Mouse (Mus musculus): ENCODE data around the gene Gusb. TPM values are rescaled to one million over a fixed set of nuclear protein-coding genes. Genes with fewer than 3 reads are reported as not detected.

The Gusb gene
- 22.1 and 23.5 TPM in 2 replicates for polyA plus RNA-seq (2021; fragmentation: Nextera tagmentation)
- long read RNA-seq, experiment 1, transcript Gusb-202 (3 exons, 932 nt) = minor isoform, 6 of 48 reads
- long read RNA-seq, experiment 1, transcript Gusb-203 (4 exons, 2,038 nt) = minor isoform, 15 of 48 reads
- long read RNA-seq, experiment 1, transcript Gusb-201 (12 exons, 2,687 nt) = major isoform, 21 of 48 reads
- long read RNA-seq, experiment 1, partial matches to known transcripts = 3 of 48 reads
- long read RNA-seq, experiment 1, other reads (novel, unspliced or antisense) = 3 of 48 reads
- long read RNA-seq, experiment 2, transcript Gusb-203 (4 exons, 2,038 nt) = minor isoform, 8 of 70 reads
- long read RNA-seq, experiment 2, transcript Gusb-201 (12 exons, 2,687 nt) = major isoform, 49 of 70 reads
- long read RNA-seq, experiment 2, partial matches to known transcripts = 5 of 70 reads
- long read RNA-seq, experiment 2, other reads (novel, unspliced or antisense) = 5 of 70 reads

DNA sequence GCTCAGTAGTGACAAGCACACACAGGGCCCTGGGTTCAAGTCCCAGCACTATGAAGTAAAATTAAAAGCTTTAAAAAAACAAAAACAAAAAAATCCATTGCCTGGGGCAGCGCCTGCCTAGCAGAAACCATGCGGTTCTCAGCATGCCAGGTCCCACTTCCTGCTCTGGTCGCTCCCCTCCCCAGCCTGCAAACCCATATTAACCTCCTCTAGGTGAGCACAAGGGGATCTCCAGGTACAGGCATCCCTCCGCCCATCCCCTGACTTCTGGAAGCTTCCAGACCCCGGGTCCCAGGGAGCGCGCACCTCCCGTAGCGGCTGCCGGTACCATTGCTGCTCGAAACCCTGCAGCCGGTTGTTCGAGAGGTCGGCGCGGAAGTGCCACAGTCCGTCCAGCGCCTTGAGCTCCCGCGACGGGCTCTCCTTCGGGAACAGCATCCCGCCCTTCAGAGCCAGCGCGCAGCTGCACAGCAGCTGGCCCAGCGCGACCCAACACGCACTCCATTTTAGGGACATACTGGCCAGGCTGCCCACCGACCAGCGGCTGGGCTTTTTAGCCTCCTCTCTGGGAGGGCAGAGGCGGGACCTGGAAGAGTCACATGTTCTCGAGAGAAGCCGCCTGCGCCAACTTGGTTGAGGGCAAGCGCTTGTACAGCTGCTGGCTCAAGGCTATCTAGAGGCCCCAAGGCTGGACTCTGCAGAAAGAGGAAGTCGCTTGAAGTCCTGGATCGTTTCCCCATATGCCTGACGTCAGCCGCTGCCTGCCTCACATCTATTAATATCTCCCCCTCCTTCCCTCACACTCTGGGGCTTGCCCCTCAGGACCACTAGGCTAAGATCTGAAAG lies at the start of gene Gusb:
Gusb (minus strand) TSS at position 749 of the 846 bp plus-strand sequence.

DNA sequence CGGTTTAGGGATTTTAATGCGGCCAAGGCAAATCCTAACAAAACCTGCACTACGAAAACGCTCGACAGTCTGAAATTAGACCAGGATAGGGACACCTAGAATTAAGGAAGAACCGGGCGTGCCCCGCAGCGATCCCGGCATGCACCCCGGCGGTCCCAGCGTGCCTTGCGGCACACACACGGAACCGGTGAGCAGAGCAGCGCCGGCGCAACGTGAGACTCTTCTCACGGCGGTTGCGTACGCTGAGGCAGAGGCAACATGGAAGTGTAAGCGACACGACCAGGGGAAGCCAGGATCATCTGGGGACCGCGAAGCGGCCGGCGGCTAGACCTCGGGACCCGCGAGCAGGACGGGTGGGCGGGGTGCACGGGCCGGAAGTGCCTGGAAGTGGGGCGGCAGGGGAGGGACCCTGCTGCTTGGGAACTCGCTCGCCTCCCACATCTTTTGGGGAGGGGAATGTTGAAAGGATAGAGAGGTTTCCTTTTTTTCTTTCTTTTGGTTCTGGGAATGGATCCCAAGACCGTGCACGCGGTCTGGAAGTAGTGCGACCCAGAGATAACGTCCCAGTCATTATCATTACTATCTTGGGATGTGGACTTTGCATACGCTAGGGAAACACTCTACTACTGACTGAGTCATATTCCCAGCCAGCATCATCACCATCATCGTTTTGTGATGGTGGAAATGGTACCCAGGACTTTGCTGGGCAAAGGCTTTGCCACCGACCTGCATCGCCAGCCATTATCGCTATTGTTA lies 26.5 kb upstream of the Gusb start, which contains the start of the genes Asl and Crcp:
Asl (minus strand) TSS at position 106 of the 756 bp plus-strand sequence.
Crcp (plus strand) TSS at position 149 of the 756 bp plus-strand sequence.

DNA sequence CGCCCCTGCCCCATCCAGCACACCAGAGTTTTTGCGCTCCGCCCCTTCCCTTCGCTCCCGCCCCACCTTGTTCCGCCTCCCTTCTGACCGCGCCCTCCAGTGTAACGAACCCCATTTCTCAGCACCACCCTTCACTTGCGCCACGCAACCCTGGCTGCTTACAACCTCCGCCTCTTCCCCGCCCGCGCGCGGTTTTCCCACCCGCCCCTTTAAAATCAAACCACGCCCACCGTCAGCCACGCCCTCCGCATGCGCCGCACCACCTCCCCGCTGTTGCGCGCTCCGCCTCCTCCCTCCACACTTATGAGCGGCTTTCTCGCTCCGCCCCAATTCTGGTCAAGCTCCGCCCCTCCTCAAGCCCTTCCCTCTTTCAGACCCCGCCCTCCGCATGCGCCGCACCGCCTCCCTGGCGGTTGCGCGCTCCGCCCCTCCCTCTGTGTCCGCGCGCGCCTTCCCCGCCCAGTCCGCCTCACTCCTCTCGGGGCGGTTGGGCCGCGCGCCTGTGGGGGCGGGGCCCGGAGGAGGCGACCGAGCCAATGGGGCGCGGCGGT lies 61.3 kb downstream of the Gusb start, which contains the start of gene Vkorc1l1:
Vkorc1l1 (plus strand) TSS at position 476 of the 551 bp plus-strand sequence.

Other genes with a start within 250 kb of the Gusb start
- gene Psph, start 215.6 kb downstream of the Gusb start, polyA plus RNA-seq (2021; fragmentation: Nextera tagmentation) = 49.6 and 53.3 TPM in 2 replicates
- 17.6 and 18.9 TPM in 2 replicates for gene Sumf2, start 156.1 kb downstream of the Gusb start, polyA plus RNA-seq (2021; fragmentation: Nextera tagmentation)
- gene Chchd2, start 115.6 kb downstream of the Gusb start, polyA plus RNA-seq (2021; fragmentation: Nextera tagmentation) = 2,015 and 2,200 TPM in 2 replicates
- gene Zbed5, start 107.3 kb downstream of the Gusb start, polyA plus RNA-seq (2021; fragmentation: Nextera tagmentation) = 6.1 and 7.3 TPM in 2 replicates
- gene Phkg1, start 104.5 kb downstream of the Gusb start, polyA plus RNA-seq (2021; fragmentation: Nextera tagmentation) = 7.8 and 7.9 TPM in 2 replicates
- gene Nupr1l, start 94.5 kb downstream of the Gusb start, polyA plus RNA-seq (2021; fragmentation: Nextera tagmentation) = 3.6 and 7.0 TPM in 2 replicates
- gene Vkorc1l1, start 61.1 kb downstream of the Gusb start, polyA plus RNA-seq (2021; fragmentation: Nextera tagmentation) = 6.3 and 8.5 TPM in 2 replicates
- 19.3 and 19.5 TPM in 2 replicates for gene Asl, start 26.2 kb upstream of the Gusb start, polyA plus RNA-seq (2021; fragmentation: Nextera tagmentation)
- gene Crcp, start 26.2 kb upstream of the Gusb start, polyA plus RNA-seq (2021; fragmentation: Nextera tagmentation) = 35.4 and 40.8 TPM in 2 replicates
- 40.7 and 41.9 TPM in 2 replicates for gene Tpst1, start 70.3 kb upstream of the Gusb start, polyA plus RNA-seq (2021; fragmentation: Nextera tagmentation)
- gene Kctd7, start 141.8 kb upstream of the Gusb start, polyA plus RNA-seq (2021; fragmentation: Nextera tagmentation) = 10.1 and 11.5 TPM in 2 replicates
- gene Rabgef1, start 168.7 kb upstream of the Gusb start, polyA plus RNA-seq (2021; fragmentation: Nextera tagmentation) = 26.1 and 27.5 TPM in 2 replicates
- gene Tmem248, start 214.0 kb upstream of the Gusb start, polyA plus RNA-seq (2021; fragmentation: Nextera tagmentation) = 19.4 TPM in 2 replicates